Mouse (Mus musculus) ES-E14 (cell line): ENCODE measurements at regions not wholly inside any gene's neighbourhood (a gene's known extent, or its start where the extent isn't known, plus 50 kb on each side); places are given as distances from the start of the nearest gene placed in this dataset.

ENCODE experiments used
- CHD2 ChIP-seq: IDR thresholded peaks from 2 replicates; pipeline ENCODE4 v1.6.1; 2014; ENCODE audit warnings: mild to moderate bottlenecking, low read depth, low read length, inconsistent platforms
- ZC3H11A ChIP-seq: IDR thresholded peaks from 2 replicates; pipeline ENCODE4 v1.6.1; 2012; ENCODE audit warnings: low read depth, mild to moderate bottlenecking, inconsistent platforms, low read length, borderline replicate concordance
- ZNF384 ChIP-seq: IDR thresholded peaks from 2 replicates; pipeline ENCODE4 v1.6.1; 2012; ENCODE audit warnings: low read depth, low read length, inconsistent platforms

GRCm38 (mm10) chr14:15083812-15084211, 280.6 kb downstream of the Nek10 start:
- TF ChIP-seq ZNF384: no peak
- TF ChIP-seq CHD2: no peak
- TF ChIP-seq ZC3H11A: no peak
